Mouse (Mus musculus) embryonic facial prominence, embryonic 14.5 days (tissue): Measurements from ENCODE around the gene Syn3. TPM values are rescaled to one million over a fixed set of nuclear protein-coding genes. Genes with fewer than 3 reads are reported as not detected.
A peak's percentile ranks its signal among the peaks of the same experiment; 100 is the strongest.

ENCODE experiments used
- ATAC-seq: fragments of 200-750 bp; cut with Nextera tagmentation; 2 replicates; pipeline ENCODE4 v1.8.0; 2017; ENCODE audit warnings: low read depth, moderate number of reproducible peaks, moderate TSS enrichment
- DNase-seq: peaks from one replicate; pipeline ENCODE4 v3.0.0-alpha.2; 2015; ENCODE audit warnings: low spot score
- H3K27ac ChIP-seq: fragments of 300-500 bp; sonication (generic); replicated peaks from 2 replicates; pipeline ENCODE4 v1.5.1; 2014; ENCODE audit warnings: low read depth, mild to moderate bottlenecking, low read length, moderate library complexity
- H3K27me3 ChIP-seq: fragments of 300-500 bp; sonication (generic); replicated peaks from 2 replicates; pipeline ENCODE4 v1.6.1; 2014; ENCODE audit warnings: low read length; ENCODE audit not compliant: control insufficient read depth, insufficient read depth
- H3K36me3 ChIP-seq: fragments of 300-500 bp; sonication (generic); 2 replicates; pipeline ENCODE4 v1.6.1; 2014; ENCODE audit warnings: low read length, mixed read lengths; ENCODE audit not compliant: control insufficient read depth, insufficient read depth
- H3K4me1 ChIP-seq: fragments of 300-500 bp; sonication (generic); 2 replicates; pipeline ENCODE4 v1.6.1; 2014; ENCODE audit warnings: antibody characterized with exemption, low read length; ENCODE audit not compliant: control insufficient read depth, insufficient read depth
- H3K4me2 ChIP-seq: fragments of 300-500 bp; sonication (generic); 2 replicates; pipeline ENCODE4 v1.6.1; 2014; ENCODE audit warnings: low read depth, mild to moderate bottlenecking, low read length, moderate library complexity, mixed read lengths
- H3K4me3 ChIP-seq: fragments of 300-500 bp; sonication (generic); 2 replicates; pipeline ENCODE4 v1.5.1; 2014; ENCODE audit warnings: low read depth, mild to moderate bottlenecking, low read length
- H3K9ac ChIP-seq: fragments of 300-500 bp; sonication (generic); 2 replicates; pipeline ENCODE4 v1.6.1; 2014; ENCODE audit warnings: low read depth, mild to moderate bottlenecking, low read length, moderate library complexity, mixed read lengths
- H3K9me3 ChIP-seq: fragments of 300-500 bp; sonication (generic); 2 replicates; pipeline ENCODE4 v1.6.1; 2016; ENCODE audit warnings: low read length; ENCODE audit not compliant: control insufficient read depth
- WGBS: fragments of 180-500 bp; shearing (Covaris S2); extraction: QIAGEN DNeasy Blood & Tissue Kit; methylation state at CpG from one replicate; pipeline ENCODE4 v1.1.7; 2014; 5-methylcytosine and 5-hydroxymethylcytosine counted together
- polyA plus RNA-seq: library from polyadenylated mRNA; unstranded; fragments of >200 nt; fragmentation: Nextera tagmentation; extraction: Ambion mirVana; gene quantifications from 2 replicates; pipeline ENCODE4 v1.2.1, GENCODE M21; 2014

The Syn3 gene
- polyA plus RNA-seq, 1 experiment from 2014 or later = 2.4 TPM

DNA sequence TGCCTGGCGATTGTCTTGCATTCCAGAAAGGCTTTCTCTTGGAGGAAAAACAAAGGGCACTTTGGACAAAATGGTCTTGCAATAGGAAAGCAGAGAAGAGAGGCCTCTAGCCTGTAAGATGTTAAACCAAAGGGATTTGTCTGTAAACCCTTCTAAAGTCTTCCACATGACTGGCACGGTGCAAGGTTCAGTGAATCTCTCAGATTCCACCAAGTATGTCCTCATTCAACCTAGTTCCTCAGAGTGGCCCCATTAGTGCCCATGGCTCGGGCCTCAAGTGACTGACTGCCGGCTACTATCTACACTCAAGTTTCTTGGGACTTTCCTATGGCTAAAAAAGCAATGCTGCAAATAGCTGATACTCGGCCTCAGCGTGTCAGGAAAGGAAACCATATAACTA lies 200.4 kb downstream of the Syn3 start:
- H3K4me1 ChIP-seq = peaks cover 22% of the 10 kb centered on the region
- no peak for ATAC-seq
- no peak overlapping the region for H3K4me3 ChIP-seq
- DNase-seq = no peak
- H3K9ac ChIP-seq = no peak overlapping the region
- no peak overlapping the region for H3K27ac ChIP-seq
- H3K36me3 ChIP-seq = no peaks in the 10 kb centered on the region
- H3K9me3 ChIP-seq = no peaks in the 10 kb centered on the region
- no peaks in the 10 kb centered on the region for H3K27me3 ChIP-seq
- WGBS = 72% methylated on average over 6 of the region's 6 CpGs
- H3K4me2 ChIP-seq = no peak overlapping the region

DNA sequence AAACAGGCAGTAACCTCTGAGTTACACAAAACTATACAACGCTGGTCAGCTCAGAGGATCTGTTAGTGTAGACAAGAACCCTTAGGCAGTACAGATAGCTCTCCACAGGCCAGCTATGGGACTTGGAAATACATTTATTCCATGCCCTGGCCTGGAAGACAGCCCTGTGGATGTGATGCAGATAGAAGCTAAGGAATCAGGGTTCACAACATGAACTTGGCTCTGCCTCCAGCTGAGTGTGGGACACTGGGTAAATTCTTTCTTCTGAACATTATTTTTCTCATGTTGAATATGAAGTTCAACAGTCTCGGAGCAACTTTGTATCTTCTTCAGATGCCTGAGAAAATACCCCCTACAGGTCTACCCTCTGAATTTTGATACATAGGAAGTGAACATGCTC lies 201.4 kb downstream of the Syn3 start:
- Histone ChIP-seq H3K9ac (no peak overlapping the region), H3K4me1 (peaks cover 16% of the 10 kb centered on the region), H3K9me3 (no peaks in the 10 kb centered on the region), H3K36me3 (no peaks in the 10 kb centered on the region), H3K4me2 (no peak overlapping the region), H3K27ac (no peak overlapping the region), H3K27me3 (no peaks in the 10 kb centered on the region), H3K4me3 (no peak overlapping the region)
- no peak for ATAC-seq
- no peak for DNase-seq
- WGBS = 82% methylated on average over 2 of the region's 2 CpGs

DNA sequence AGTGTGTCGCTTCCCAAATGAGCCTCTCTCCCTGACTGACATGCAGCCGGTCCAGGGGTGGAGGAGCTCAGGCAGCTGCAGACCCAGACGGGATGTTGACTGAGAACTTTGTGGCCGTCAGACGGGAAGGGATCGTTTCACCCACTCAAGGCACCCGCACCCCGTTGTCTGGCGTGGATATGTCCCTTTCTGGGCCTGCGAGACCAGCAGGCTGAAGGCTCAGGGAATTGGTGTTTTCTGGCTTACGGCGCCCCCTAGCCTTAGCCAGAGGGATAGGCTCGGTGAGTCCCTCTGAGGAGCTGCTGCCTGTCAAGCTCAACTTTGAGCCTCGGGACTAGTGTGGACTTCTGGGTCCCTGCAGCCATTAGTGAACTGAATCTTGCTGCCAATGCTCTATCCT lies 202.6 kb downstream of the Syn3 start:
- Histone ChIP-seq H3K36me3 (no peaks in the 10 kb centered on the region), H3K27ac (peak overlapping the region; percentile 83), H3K4me1 (peaks cover 16% of the 10 kb centered on the region), H3K9me3 (no peaks in the 10 kb centered on the region), H3K4me3 (peak overlapping the region; percentile 12), H3K9ac (peak overlapping the region; percentile 44), H3K4me2 (peak overlapping the region; percentile 54), H3K27me3 (no peaks in the 10 kb centered on the region)
- DNase-seq (peak; percentile 86), ATAC-seq (peak; percentile 48; the same call in 1 of the 2 replicates)
- WGBS = 1% methylated on average over 14 of the region's 14 CpGs

DNA sequence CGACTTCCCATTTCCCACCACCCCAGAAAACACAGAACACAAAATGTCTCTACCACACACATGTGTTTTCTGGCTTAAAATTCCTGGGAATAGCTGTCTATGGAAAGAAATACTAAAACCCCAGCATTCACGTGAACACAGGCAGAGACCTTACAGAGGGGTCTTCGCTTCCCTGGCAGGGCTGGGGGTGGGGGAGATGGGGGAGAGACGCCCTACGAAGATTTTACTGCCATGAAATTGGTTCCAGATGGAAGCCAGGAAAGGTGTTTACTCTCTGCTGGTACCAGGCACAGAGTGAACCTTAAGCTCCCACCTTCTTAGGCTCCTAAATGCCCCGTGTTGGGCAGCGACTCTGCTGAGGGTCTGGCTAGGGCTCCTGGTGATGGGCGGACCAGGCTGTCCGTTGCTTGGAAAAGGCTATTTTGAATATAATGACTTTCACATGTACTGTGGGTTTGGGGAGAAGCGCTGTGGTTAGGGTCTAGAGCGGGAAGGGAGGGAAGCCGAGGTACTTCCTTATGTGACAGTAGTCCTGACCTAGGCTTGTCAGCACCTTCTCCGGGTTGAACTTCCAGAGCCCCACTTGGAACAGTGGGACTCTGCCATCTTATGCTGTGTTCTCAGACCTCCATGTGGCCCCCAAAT lies 203.1 kb downstream of the Syn3 start:
- H3K9ac ChIP-seq = peak overlapping the region; percentile 44
- ATAC-seq (peak; percentile 30), DNase-seq (peak; percentile 52)
- peak overlapping the region; percentile 83 for H3K27ac ChIP-seq
- no peaks in the 10 kb centered on the region for H3K27me3 ChIP-seq
- no peaks in the 10 kb centered on the region for H3K9me3 ChIP-seq
- peaks cover 16% of the 10 kb centered on the region for H3K4me1 ChIP-seq
- H3K4me3 ChIP-seq = peak overlapping the region; percentile 12
- WGBS = 14% methylated on average over 12 of the region's 13 CpGs
- H3K4me2 ChIP-seq = peak overlapping the region; percentile 54
- no peaks in the 10 kb centered on the region for H3K36me3 ChIP-seq

DNA sequence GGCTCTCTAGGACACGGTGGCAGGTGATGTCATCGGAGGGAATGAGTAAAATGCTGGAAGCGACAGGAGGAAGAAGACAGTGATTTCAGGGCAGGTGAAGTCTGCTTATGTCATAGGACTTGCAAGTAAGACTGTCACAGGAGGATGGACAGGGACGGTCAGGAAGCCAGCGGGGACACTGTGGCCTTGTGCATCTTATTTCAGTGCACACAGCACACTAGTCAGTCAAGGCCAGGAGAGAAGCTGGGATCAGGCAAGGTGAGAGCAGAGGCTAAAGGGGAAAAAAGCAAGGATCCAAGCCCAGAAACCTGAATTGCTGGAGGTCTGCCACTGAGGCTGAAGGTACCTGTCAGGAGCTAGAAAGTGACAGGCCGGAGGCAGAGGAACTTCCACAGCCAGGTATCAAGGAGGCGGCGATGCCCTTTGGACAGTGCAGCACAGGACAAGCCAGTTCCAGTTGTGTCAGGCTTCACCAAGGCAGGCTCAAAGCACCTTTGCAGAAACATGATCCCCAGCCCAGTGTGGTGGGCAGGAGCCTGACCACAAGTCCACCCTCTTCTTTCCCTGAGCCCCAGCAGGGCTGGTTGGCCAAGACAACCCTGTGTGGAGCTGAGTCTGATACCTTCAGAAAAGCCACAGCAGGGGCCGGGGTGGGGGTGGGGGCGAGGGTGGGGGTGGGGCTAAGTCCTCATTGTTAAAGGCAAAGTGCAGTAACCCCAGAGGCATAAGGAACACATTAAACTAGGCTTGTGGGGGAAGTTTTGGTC lies 203.9 kb downstream of the Syn3 start:
- peak overlapping the region; percentile 54; the same call in 1 of the 2 replicates for H3K4me2 ChIP-seq
- H3K27ac ChIP-seq = peak overlapping the region; percentile 83
- H3K4me3 ChIP-seq = no peak overlapping the region
- no peak overlapping the region for H3K9ac ChIP-seq
- ATAC-seq (peak; percentile 42), DNase-seq (peak; percentile 45)
- peaks cover 16% of the 10 kb centered on the region for H3K4me1 ChIP-seq
- WGBS = 52% methylated on average over 10 of the region's 10 CpGs
- H3K9me3 ChIP-seq = no peaks in the 10 kb centered on the region
- H3K27me3 ChIP-seq = no peaks in the 10 kb centered on the region
- no peaks in the 10 kb centered on the region for H3K36me3 ChIP-seq

DNA sequence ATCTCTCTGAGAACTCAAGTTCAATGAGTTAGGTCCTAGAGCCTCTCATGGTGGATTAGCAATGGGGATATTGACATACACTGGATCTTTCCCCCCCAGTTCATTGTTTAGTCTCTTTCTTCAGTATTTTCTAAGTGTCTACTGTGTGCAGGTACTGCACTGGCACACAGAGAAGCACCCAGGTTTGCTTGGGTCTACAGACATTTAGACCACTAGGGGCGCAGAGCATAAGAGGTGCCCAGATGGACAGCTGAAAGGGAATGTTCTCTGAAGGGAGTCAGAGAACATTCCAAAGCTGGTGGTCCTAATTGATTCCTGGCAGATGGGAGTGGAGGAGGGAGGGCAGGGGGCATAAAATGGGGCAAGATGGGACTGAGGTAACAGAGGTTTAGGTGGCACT lies 204.8 kb downstream of the Syn3 start:
- Histone ChIP-seq H3K36me3 (no peaks in the 10 kb centered on the region), H3K27ac (no peak overlapping the region), H3K9ac (no peak overlapping the region), H3K4me1 (peaks cover 16% of the 10 kb centered on the region), H3K4me2 (no peak overlapping the region), H3K4me3 (no peak overlapping the region), H3K27me3 (no peaks in the 10 kb centered on the region), H3K9me3 (no peaks in the 10 kb centered on the region)
- DNase-seq (no peak), ATAC-seq (no peak)
- WGBS = 74% methylated on average over 1 of the region's 1 CpGs

DNA sequence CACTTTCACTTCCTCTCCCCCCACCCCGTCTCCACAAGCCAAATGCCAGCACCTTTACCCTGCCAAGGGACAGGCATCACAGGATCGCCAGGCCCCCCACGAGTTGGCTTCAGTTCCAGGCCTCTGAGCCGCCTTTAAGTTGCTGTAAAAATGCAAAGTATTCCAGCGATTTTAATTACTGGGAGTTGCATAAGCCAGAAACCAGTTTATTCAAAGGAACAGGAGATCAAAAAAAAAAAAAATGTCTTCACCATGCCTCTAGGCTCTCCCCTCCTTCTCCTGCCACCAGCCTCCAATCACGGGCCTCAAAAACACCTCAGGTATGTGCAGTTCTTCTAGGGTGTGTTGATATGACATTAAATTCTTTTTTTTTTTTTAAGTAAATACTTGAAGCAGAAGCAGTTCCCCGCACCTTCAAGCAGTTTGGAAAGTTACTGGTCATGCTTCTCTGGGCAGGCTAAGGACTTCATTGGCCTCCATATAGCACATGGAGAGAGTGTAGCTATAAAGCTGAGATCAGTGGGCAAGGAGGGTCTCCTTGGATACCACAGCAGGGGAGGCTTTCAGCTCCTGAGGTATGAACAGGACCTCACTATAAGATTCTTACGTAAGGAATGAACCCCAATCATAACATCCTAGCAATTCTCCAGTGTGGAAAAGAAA lies 208.5 kb downstream of the Syn3 start:
- no peaks in the 10 kb centered on the region for H3K27me3 ChIP-seq
- 52% methylated on average over 8 of the region's 8 CpGs for WGBS
- H3K4me3 ChIP-seq = no peak overlapping the region
- ATAC-seq (peak; percentile 48; the same call in 1 of the 2 replicates), DNase-seq (peak; percentile 59)
- no peak overlapping the region for H3K27ac ChIP-seq
- no peak overlapping the region for H3K9ac ChIP-seq
- peaks cover 8% of the 10 kb centered on the region for H3K4me1 ChIP-seq
- H3K36me3 ChIP-seq = no peaks in the 10 kb centered on the region
- no peak overlapping the region for H3K4me2 ChIP-seq
- H3K9me3 ChIP-seq = no peaks in the 10 kb centered on the region

DNA sequence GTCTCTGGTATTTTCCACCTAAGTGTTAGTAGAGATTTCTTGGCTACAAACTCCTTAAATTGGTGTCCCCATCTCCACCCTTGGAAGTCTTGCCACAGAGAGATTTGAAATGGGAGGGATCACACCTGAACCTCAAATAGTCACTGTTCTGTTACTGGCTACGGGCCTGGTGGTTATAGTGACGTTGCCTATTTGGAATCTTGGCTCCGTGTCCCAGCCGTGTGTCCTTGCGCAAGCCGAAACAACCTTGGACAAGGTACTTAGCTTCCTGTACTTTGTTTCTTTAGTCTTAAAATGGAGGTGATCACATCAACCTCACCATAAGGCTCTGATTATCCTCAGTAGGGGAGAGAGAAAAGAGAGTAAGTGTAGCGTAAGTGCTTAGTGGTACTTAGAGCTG lies 212.2 kb downstream of the Syn3 start:
- H3K27me3 ChIP-seq = no peaks in the 10 kb centered on the region
- H3K36me3 ChIP-seq = no peaks in the 10 kb centered on the region
- H3K4me1 ChIP-seq = no peaks in the 10 kb centered on the region
- 75% methylated on average over 7 of the region's 7 CpGs for WGBS
- H3K4me3 ChIP-seq = no peak overlapping the region
- H3K27ac ChIP-seq = no peak overlapping the region
- no peak for DNase-seq
- no peak overlapping the region for H3K4me2 ChIP-seq
- no peak overlapping the region for H3K9ac ChIP-seq
- H3K9me3 ChIP-seq = no peaks in the 10 kb centered on the region
- ATAC-seq = no peak; the same call in 1 of the 2 replicates
